ENCODE assay signal across 9 mouse cellular contexts in genomic region chr13:29603597-29603996, GRCm38 (mm10).
A peak's percentile ranks its signal among the peaks of the same experiment; 100 is the strongest.
DNase-seq lines count a peak whose midpoint lies in the region; ATAC-seq lines count a peak whose summit lies in the region.
"Had no signal": no experiment of that assay in that cellular context is flagged by ENCODE, and none has a peak within 500 bp of the region (broad histone marks: within the 10 kb centered on the region; RNA-seq: fewer than 3 reads in every experiment).

No protein-coding gene starts in this region.

- no peaks in the 10 kb centered on the region for H3K27me3 ChIP-seq in neural tube, embryonic 11.5 days (ENCODE audit: control insufficient read depth, insufficient read depth, low read length)
- H3K27me3 ChIP-seq in forebrain, embryonic 13.5 days, result no peaks in the 10 kb centered on the region
- no peaks in the 10 kb centered on the region for H3K27me3 ChIP-seq in limb, embryonic 11.5 days (ENCODE audit: control insufficient read depth, insufficient read depth, low read length)
- H3K27me3 ChIP-seq: liver, embryonic 12.5 days had no signal

- no peak overlapping the region for H3K9ac ChIP-seq in neural tube, embryonic 11.5 days (ENCODE audit: low read length)
- no peak overlapping the region for H3K9ac ChIP-seq in forebrain, embryonic 13.5 days
- no peak overlapping the region for H3K9ac ChIP-seq in limb, embryonic 11.5 days (ENCODE audit: low read length)
- H3K9ac ChIP-seq: liver, embryonic 12.5 days had no signal

- WGBS in neural tube, embryonic 11.5 days, result 61% methylated on average over 6 of the region's 6 CpGs
- WGBS in forebrain, embryonic 13.5 days, result 84% methylated on average over 6 of the region's 6 CpGs
- 13% methylated on average over 6 of the region's 6 CpGs for WGBS in limb, embryonic 11.5 days

- H3K9me3 ChIP-seq in neural tube, embryonic 11.5 days (ENCODE audit: control insufficient read depth, low read length), result no peaks in the 10 kb centered on the region
- H3K9me3 ChIP-seq in forebrain, embryonic 13.5 days (replicated peaks), result no peaks in the 10 kb centered on the region
- H3K9me3 ChIP-seq in limb, embryonic 11.5 days (ENCODE audit: control insufficient read depth, low read length), result no peaks in the 10 kb centered on the region
- H3K9me3 ChIP-seq: liver, embryonic 12.5 days had no signal

- ATAC-seq in neural tube, embryonic 11.5 days (ENCODE audit: insufficient read depth, low FRiP score, low TSS enrichment), result no peak
- ATAC-seq in forebrain, embryonic 13.5 days, result no peak
- ATAC-seq in limb, embryonic 11.5 days (ENCODE audit: insufficient number of reproducible peaks, low FRiP score, low TSS enrichment, low read depth), result no peak
- ATAC-seq: liver, embryonic 12.5 days had no signal

- no peak overlapping the region for H3K4me2 ChIP-seq in neural tube, embryonic 11.5 days (ENCODE audit: low read depth)
- H3K4me2 ChIP-seq in forebrain, embryonic 13.5 days, result no peak overlapping the region
- no peak overlapping the region for H3K4me2 ChIP-seq in limb, embryonic 11.5 days (ENCODE audit: low read depth, severe bottlenecking)
- H3K4me2 ChIP-seq: liver, embryonic 12.5 days had no signal

- no peaks in the 10 kb centered on the region for H3K36me3 ChIP-seq in neural tube, embryonic 11.5 days (ENCODE audit: control insufficient read depth, insufficient read depth, low read length)
- H3K36me3 ChIP-seq in forebrain, embryonic 13.5 days (ENCODE audit: poor library complexity, severe bottlenecking), result no peaks in the 10 kb centered on the region
- no peaks in the 10 kb centered on the region; the same call in 1 of the 2 replicates for H3K36me3 ChIP-seq in limb, embryonic 11.5 days (ENCODE audit: control insufficient read depth, insufficient read depth, low read length)
- H3K36me3 ChIP-seq: liver, embryonic 12.5 days had no signal

- H3K27ac ChIP-seq in neural tube, embryonic 11.5 days (ENCODE audit: low read depth, low read length), result no peak overlapping the region
- H3K27ac ChIP-seq in forebrain, embryonic 13.5 days, result peak overlapping the region; percentile 48; the same call in 1 of the 2 replicates
- H3K27ac ChIP-seq in limb, embryonic 11.5 days (replicated peaks; ENCODE audit: low read depth, low read length), result peak overlapping the region; percentile 76; the same call in 1 of the 2 replicates
- H3K27ac ChIP-seq: liver, embryonic 12.5 days had no signal

- no peak overlapping the region for H3K4me3 ChIP-seq in neural tube, embryonic 11.5 days (ENCODE audit: low read depth, low read length)
- H3K4me3 ChIP-seq in forebrain, embryonic 13.5 days, result no peak overlapping the region
- H3K4me3 ChIP-seq in limb, embryonic 11.5 days (ENCODE audit: low read depth, low read length), result no peak overlapping the region
- H3K4me3 ChIP-seq: liver, embryonic 12.5 days had no signal

- DNase-seq in neural tube, embryonic 11.5 days (ENCODE audit: low spot score), result peak; percentile 17
- no peak for DNase-seq in neural tube, embryonic 10.5 days (ENCODE audit: extremely low spot score, low spot score)
- DNase-seq in limb, embryonic 11.5 days (ENCODE audit: low spot score), result peak; percentile 69
- no peak for DNase-seq in cerebellum, postnatal 4 days (ENCODE audit: low spot score in 2 of 2)
- DNase-seq in spleen, adult 12 weeks (ENCODE audit: low spot score), result no peak
- DNase-seq in layer of hippocampus, adult 11-12 months (ENCODE audit: low spot score), result no peak
- DNase-seq: right cerebral cortex, postnatal 25 days had no signal

- H3K4me1 ChIP-seq in neural tube, embryonic 11.5 days (ENCODE audit: control insufficient read depth, insufficient read depth, low read length), result no peaks in the 10 kb centered on the region; the same call in 1 of the 2 replicates
- peaks cover 8% of the 10 kb centered on the region for H3K4me1 ChIP-seq in forebrain, embryonic 13.5 days
- H3K4me1 ChIP-seq in limb, embryonic 11.5 days (ENCODE audit: control insufficient read depth, insufficient read depth, low read length), result peaks cover 7% of the 10 kb centered on the region; the same call in 1 of the 2 replicates
- H3K4me1 ChIP-seq: liver, embryonic 12.5 days had no signal

Comparison
In these comparisons a context has a peak if more than half of its experiments do, and no peak if none do; other contexts are left out.
1. DNase-seq: peak in neural tube, embryonic 11.5 days (single experiment) and limb, embryonic 11.5 days (single experiment); none in neural tube, embryonic 10.5 days (single experiment), cerebellum, postnatal 4 days (0 of 2), spleen, adult 12 weeks (single experiment) and layer of hippocampus, adult 11-12 months (single experiment).